In the genomic region with DNA sequence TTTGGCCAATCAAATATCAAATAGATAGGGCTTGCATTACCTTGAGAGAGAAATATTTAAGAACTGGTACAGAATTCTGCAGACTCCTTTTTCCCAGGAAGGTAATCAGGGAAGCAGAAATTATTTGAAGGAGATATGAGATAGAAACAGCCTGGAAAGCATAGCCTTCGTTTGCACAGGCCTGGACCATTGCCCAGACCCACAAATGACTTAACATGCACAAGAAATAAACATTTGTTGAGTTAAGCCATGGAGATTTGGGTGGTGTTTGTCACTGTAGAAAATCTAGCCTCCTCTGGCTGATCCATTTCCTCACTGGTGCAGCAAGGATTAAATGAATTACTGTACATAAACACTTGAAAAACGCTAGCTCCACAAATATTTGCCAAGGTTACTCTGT, we compare ENCODE assay signal across 10 mouse cellular contexts.
DNase-seq lines count a peak whose midpoint lies in the region; ATAC-seq and TF ChIP-seq lines count a peak whose summit lies in the region.
"Had no signal": no experiment of that assay in that cellular context is flagged by ENCODE, and none has a peak within 500 bp of the region (broad histone marks: within the 10 kb centered on the region; RNA-seq: fewer than 3 reads in every experiment).

No protein-coding gene starts in this region.

- no peaks in the 10 kb centered on the region for H3K36me3 ChIP-seq in kidney, postnatal 0 days (ENCODE audit: insufficient read depth, low read length)
- no peaks in the 10 kb centered on the region for H3K36me3 ChIP-seq in kidney, embryonic 15.5 days
- no peaks in the 10 kb centered on the region for H3K36me3 ChIP-seq in stomach, embryonic 14.5 days (ENCODE audit: control insufficient read depth, insufficient read depth, low read length)
- H3K36me3 ChIP-seq in hindbrain, embryonic 14.5 days (replicated peaks; ENCODE audit: control insufficient read depth, insufficient read depth), result no peaks in the 10 kb centered on the region
- H3K36me3 ChIP-seq: neural tube, embryonic 12.5 days had no signal

- H3K27me3 ChIP-seq in kidney, postnatal 0 days (ENCODE audit: insufficient read depth, low read length), result no peaks in the 10 kb centered on the region
- no peaks in the 10 kb centered on the region for H3K27me3 ChIP-seq in kidney, embryonic 15.5 days
- no peaks in the 10 kb centered on the region for H3K27me3 ChIP-seq in stomach, embryonic 14.5 days (ENCODE audit: control insufficient read depth, insufficient read depth, low read length)
- H3K27me3 ChIP-seq in hindbrain, embryonic 14.5 days (ENCODE audit: control insufficient read depth, insufficient read depth, low read length), result no peaks in the 10 kb centered on the region
- H3K27me3 ChIP-seq: neural tube, embryonic 12.5 days had no signal

- no peak overlapping the region for H3K27ac ChIP-seq in kidney, postnatal 0 days
- H3K27ac ChIP-seq in kidney, embryonic 15.5 days, result no peak overlapping the region
- H3K27ac ChIP-seq in stomach, embryonic 14.5 days (ENCODE audit: low read length), result no peak overlapping the region
- H3K27ac ChIP-seq in hindbrain, embryonic 14.5 days, result no peak overlapping the region
- H3K27ac ChIP-seq: neural tube, embryonic 12.5 days had no signal

- no peaks in the 10 kb centered on the region for H3K9me3 ChIP-seq in kidney, postnatal 0 days (replicated peaks; ENCODE audit: low read length)
- H3K9me3 ChIP-seq in kidney, embryonic 15.5 days (replicated peaks), result no peaks in the 10 kb centered on the region
- H3K9me3 ChIP-seq in stomach, embryonic 14.5 days (ENCODE audit: control insufficient read depth, low read depth, low read length), result no peaks in the 10 kb centered on the region
- no peaks in the 10 kb centered on the region for H3K9me3 ChIP-seq in hindbrain, embryonic 14.5 days (ENCODE audit: control insufficient read depth, low read length)
- H3K9me3 ChIP-seq: neural tube, embryonic 12.5 days had no signal

- no peak overlapping the region for H3K9ac ChIP-seq in kidney, postnatal 0 days (ENCODE audit: low read depth, low read length)
- no peak overlapping the region for H3K9ac ChIP-seq in kidney, embryonic 15.5 days
- H3K9ac ChIP-seq in stomach, embryonic 14.5 days (replicated peaks; ENCODE audit: low read depth, low read length), result no peak overlapping the region
- H3K9ac ChIP-seq in hindbrain, embryonic 14.5 days, result no peak overlapping the region
- H3K9ac ChIP-seq: neural tube, embryonic 12.5 days had no signal

- no peak for ATAC-seq in kidney, postnatal 0 days (replicated peaks; ENCODE audit: low FRiP score, low read depth)
- no peak for ATAC-seq in kidney, embryonic 15.5 days (replicated peaks; ENCODE audit: low FRiP score)
- ATAC-seq in stomach, embryonic 14.5 days (ENCODE audit: insufficient number of reproducible peaks, insufficient read depth, low FRiP score, low read depth), result peak; percentile 72; the same call in 1 of the 2 replicates
- ATAC-seq in hindbrain, embryonic 14.5 days (ENCODE audit: low FRiP score), result no peak

- H3K4me2 ChIP-seq in kidney, postnatal 0 days (ENCODE audit: low read length), result no peak overlapping the region
- H3K4me2 ChIP-seq in kidney, embryonic 15.5 days, result no peak overlapping the region
- no peak overlapping the region for H3K4me2 ChIP-seq in stomach, embryonic 14.5 days (replicated peaks; ENCODE audit: low read depth, low read length)
- no peak overlapping the region for H3K4me2 ChIP-seq in hindbrain, embryonic 14.5 days (replicated peaks)
- H3K4me2 ChIP-seq: neural tube, embryonic 12.5 days had no signal

- WGBS in kidney, postnatal 0 days, result 33% methylated on average over 2 of the region's 2 CpGs
- WGBS in kidney, embryonic 15.5 days, result 56% methylated on average over 2 of the region's 2 CpGs
- WGBS in stomach, embryonic 14.5 days, result 17% methylated on average over 2 of the region's 2 CpGs
- WGBS in hindbrain, embryonic 14.5 days, result 58% methylated on average over 2 of the region's 2 CpGs

- no peak overlapping the region for H3K4me3 ChIP-seq in kidney, postnatal 0 days (replicated peaks; ENCODE audit: low read depth, low read length)
- H3K4me3 ChIP-seq in kidney, embryonic 15.5 days (replicated peaks), result no peak overlapping the region
- no peak overlapping the region for H3K4me3 ChIP-seq in stomach, embryonic 14.5 days (ENCODE audit: low read depth, low read length)
- H3K4me3 ChIP-seq in hindbrain, embryonic 14.5 days (replicated peaks; ENCODE audit: low read length), result no peak overlapping the region
- H3K4me3 ChIP-seq: neural tube, embryonic 12.5 days had no signal

- TF ChIP-seq CTCF in kidney, postnatal 0 days (IDR thresholded peaks at IDR 0.05; ENCODE audit: low read depth), result no peak

- DNase-seq in adrenal gland, postnatal 25 days, result peak; percentile 17
- DNase-seq in adrenal gland, adult 8-10 months, result no peak
- peak; percentile 38 for DNase-seq in kidney, postnatal 0 days (ENCODE audit: low spot score)
- peak; percentile 40 for DNase-seq in right cerebral cortex, postnatal 14 days
- no peak for DNase-seq in right cerebral cortex, postnatal 36 days (ENCODE audit: low spot score in 2 of 2)
- DNase-seq in hindbrain, embryonic 14.5 days (ENCODE audit: low spot score), result no peak
- DNase-seq: gastrocnemius, postnatal 36 days had no signal

- no peaks in the 10 kb centered on the region for H3K4me1 ChIP-seq in kidney, postnatal 0 days (replicated peaks; ENCODE audit: insufficient read depth, low read length)
- H3K4me1 ChIP-seq in kidney, embryonic 15.5 days, result no peaks in the 10 kb centered on the region
- H3K4me1 ChIP-seq in stomach, embryonic 14.5 days (ENCODE audit: control insufficient read depth, insufficient read depth, low read length), result no peaks in the 10 kb centered on the region
- H3K4me1 ChIP-seq in hindbrain, embryonic 14.5 days (replicated peaks; ENCODE audit: control insufficient read depth, insufficient read depth, low read length), result no peaks in the 10 kb centered on the region
- H3K4me1 ChIP-seq: neural tube, embryonic 12.5 days had no signal

Comparison
In these comparisons a context has a peak if more than half of its experiments do, and no peak if none do; other contexts are left out.
1. DNase-seq: peak in adrenal gland, postnatal 25 days (single experiment), kidney, postnatal 0 days (single experiment) and right cerebral cortex, postnatal 14 days (single experiment); none in adrenal gland, adult 8-10 months (single experiment), right cerebral cortex, postnatal 36 days (0 of 2) and hindbrain, embryonic 14.5 days (single experiment).